Mouse (Mus musculus): ENCODE measurements around the gene Usp32.

GRCm38 (mm10) chr11:85170833-85171232 is 30.9 kb upstream of the Usp32 start:
- TF ChIP-seq CTCF (conservative IDR thresholded peaks at IDR 0.05; ENCODE audit: insufficient read depth, insufficient read length, low read depth, low read length) (no peak), POLR2A (IDR thresholded peaks at IDR 0.05; ENCODE audit: low read depth, low read length) (no peak)
